Mouse (Mus musculus) layer of hippocampus, postnatal 25 days (tissue): ENCODE results near the gene Rasgrp1. TPM values are rescaled to one million over a fixed set of nuclear protein-coding genes. Genes with fewer than 3 reads are reported as not detected.
A peak's percentile ranks its signal among the peaks of the same experiment; 100 is the strongest.

ENCODE experiments used
- DNase-seq, 2 experiments: peaks; one replicate each; pipeline ENCODE4 v3.0.0; 2022; ENCODE audit warnings: mixed read lengths in 2 of 2, low spot score in 1 of 2; ENCODE audit errors: extremely low spot score in 1 of 2
- total RNA-seq, 2 experiments: library from RNA; stranded (reverse); gene quantifications; 2 replicates each; pipeline ENCODE4 v1.2.3; 2021

Rasgrp1 gene
- total RNA-seq, 2 experiments from 2014 or later = 390 to 419 TPM

- DNase-seq = no peak
Observed at GRCm38 (mm10) chr2:117335552-117336188, 7.1 kb downstream of the Rasgrp1 start.

GRCm38 (mm10) chr2:117331634-117332033 lies 11.2 kb downstream of the Rasgrp1 start:
- DNase-seq = no peak

GRCm38 (mm10) chr2:117328521-117329285 lies 14.1 kb downstream of the Rasgrp1 start:
- no peak for DNase-seq

DNA sequence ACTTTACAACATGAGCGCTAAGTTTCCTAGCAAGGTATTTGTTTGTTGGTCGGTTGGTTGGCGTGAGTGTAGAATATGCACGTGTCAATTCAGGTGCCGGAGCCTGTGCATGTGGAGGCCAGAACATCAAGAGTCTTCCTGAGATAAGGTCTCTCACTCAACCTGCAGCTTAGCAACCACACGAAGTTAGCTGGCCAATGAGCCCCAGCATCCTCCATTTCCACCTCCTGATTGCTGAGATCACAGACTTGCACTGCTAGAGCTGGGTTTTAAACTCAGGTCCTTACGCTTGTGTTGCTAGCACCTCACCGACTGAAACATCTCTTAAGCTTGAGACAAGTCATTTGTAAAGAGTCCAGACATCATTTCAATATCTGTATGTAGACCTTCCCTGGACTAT lies 20.4 kb downstream of the Rasgrp1 start:
- DNase-seq = no peak

GRCm38 (mm10) chr2:117321231-117321630 lies 21.6 kb downstream of the Rasgrp1 start:
- no peak for DNase-seq

DNA sequence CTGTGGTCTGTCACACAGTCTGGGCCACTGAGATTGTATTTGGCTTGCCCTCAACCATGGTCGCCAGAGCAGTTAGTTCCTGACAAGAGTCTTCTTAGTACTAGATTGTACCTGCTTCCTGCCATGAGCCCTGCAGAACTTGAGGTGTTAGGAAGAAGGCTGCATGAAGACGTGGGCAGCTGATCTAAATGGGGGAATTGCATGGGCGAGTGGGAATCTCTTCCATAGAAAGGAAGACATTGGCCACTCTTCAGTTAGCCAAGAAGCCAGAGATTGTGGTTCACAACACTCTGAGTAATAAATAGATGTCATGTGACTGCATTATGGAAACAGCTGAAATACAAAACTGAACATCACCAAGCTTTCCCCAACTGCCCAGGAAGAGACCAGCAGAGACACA lies 23.8 kb downstream of the Rasgrp1 start:
- DNase-seq = no peak

GRCm38 (mm10) chr2:117313586-117314235 lies 29.1 kb downstream of the Rasgrp1 start:
- no peak for DNase-seq

DNA sequence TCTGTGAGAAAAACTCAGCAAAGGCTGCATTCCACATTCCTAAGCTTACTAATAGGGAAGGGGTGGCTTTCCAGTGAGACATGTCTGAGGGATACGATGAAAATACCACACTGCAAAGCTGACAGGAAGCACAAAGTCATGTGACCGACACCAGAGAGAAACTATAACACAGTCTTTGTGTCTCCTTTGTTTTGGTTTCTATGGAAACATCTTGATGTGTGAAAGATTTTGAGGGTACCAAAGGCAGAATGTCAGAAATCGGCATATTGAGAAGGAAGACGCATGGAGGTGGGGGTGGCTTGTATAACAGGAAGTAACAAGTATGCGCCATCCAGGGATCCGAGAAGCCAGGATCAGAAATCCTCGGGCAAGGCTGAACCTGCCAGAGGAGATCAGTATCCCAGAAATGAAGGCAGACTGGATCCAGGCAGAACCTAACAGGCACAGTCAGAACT lies 30.3 kb downstream of the Rasgrp1 start:
- no peak for DNase-seq

- no peak for DNase-seq
Observed at GRCm38 (mm10) chr2:117312030-117312429, 30.8 kb downstream of the Rasgrp1 start.

DNA sequence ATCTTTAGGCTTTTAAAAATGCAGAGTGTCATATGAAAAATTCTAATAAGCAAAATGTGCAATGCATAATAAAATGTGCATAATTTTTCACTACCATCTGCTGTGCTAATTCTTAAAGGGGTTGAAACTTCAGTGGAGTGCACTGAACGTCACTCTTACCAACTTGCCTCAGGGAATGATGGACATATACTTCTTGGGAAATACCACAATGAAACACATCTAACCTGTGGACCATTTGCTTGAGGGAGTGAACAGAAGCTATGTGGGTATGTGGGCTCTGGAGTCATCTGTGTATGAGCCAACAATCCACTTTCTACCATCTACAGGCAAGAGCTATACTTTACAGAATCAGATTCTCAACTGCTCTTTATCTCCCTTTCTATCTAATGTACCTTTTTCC lies 31.5 kb downstream of the Rasgrp1 start:
- DNase-seq = no peak

- no peak for DNase-seq
Observed at GRCm38 (mm10) chr2:117309046-117309445, 33.8 kb downstream of the Rasgrp1 start.

DNA sequence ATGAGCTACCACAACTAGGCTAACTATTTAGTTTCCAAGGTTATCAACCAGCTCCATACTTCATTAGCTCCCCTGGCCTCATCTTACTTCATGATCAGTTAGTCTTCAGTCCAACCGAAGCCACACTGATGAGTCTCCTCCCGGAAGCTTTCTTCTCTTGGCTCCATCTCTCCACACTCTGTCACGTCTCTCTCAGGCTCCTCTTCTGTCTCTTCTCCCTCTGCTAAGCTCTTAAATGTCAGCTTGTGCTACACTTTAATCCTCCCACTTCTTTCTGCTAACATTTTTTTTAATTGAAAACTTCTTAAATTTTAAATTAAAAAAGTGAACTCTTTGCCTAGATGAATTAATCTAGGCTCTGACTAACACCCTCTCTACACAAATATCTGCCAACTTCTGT lies 34.8 kb downstream of the Rasgrp1 start:
- DNase-seq = no peak

DNA sequence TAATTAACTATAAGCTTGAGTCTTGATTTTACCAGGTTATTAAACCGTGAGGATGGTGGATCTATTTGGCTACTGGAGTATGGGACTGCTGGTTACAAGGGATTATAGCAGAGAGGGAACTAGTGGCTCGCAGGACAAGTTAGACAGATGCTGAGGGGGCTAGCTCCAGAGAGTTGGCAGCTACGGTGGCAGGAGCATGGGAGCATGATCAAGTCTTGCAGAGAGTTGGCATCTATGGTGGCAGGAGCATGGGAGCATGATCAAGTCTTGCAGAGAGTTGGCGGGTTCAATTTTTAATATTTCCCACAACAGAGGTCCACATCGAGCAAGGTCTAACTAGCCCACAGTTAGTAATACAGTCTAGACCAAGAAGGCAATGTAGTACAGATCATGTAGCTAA lies 37.9 kb downstream of the Rasgrp1 start:
- no peak for DNase-seq

DNA sequence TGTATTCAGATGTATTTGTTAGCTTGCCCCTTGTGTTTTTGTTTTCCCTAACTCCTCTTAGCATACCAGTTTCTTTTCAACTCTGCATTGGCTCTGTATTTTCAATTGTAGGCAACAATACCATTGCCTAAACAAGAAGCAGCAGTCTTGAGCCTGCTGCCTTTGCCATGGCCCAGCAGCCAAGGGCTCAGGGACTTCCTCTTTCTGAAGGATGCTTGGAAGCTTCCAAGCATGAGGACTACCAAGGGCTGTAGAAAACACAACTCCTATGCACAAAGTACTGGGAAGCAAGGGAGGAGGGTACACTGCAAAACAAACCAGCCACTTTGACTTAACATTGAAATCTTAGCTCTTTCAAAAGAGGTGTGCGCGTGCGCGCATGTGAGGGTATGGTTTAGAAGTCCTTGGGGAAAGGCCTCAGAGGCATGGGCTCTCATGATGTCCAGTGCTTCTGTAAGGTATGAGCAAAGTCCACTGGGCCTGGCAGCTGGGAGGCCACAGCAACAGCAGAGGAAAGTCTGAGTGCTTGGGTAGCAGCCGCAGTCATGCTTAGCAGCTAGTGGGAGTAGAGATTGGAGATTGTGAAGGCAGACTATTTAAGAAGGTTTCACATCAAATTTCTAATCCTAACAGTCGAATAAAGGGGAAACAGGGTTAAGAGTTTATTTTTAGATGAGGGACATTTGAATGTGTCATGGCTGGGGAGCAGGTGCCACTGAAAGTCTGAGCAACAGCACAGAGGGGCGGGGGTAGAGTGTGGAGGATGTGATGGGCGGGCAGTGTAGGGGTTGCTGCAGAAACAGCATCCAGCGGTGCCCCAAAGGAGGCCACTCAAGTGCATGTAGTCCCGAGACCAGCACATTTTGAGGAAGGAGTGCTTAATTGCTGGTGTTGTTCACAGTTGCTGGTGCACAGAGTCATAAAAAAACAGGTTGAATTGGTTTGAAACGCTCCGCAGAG lies 39.1 kb downstream of the Rasgrp1 start:
- DNase-seq = no peak

DNA sequence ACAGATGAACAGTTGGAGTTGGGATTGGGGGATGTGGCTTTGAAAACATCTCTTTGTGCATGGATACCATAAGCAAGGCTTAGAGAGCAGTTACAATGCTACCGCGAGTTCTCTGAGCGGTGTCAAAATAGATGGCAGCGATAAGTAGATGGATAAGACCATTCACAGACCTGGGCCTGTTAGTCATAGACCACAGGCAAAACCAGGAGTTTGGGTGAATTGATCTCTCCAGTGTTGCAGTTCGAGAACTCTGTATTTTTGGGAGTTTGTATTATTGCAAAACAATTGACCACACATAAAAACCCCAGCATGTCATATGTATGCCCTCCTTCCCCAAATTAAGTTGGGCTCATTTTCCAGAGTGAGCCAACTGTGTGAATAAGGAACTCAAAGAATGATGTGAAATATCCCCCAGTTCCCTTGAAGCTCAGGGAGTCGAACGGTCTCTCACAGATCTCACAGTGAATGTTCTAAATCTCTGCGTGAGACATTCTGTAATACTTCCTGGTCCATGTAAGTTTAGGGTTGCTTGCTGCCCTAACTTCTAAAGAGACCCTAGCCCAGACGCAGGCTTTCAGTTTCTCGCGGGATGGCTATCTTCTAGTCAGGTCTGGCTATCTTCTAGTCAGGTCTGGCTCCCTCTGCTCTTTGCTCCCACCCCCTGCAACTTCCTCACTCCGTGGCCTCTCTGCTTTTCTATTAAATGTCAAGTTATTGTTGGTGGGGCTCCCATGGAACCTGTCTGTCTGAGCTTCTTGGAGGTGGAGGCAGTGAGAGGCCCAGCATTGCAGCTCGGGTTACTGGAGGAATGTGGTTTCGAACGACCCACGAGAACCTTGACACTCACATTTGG lies 43.0 kb downstream of the Rasgrp1 start:
- no peak for DNase-seq

GRCm38 (mm10) chr2:117288291-117288690 lies 54.5 kb downstream of the Rasgrp1 start:
- DNase-seq = no peak

- peak; percentile 51 to 78 for DNase-seq
Observed at GRCm38 (mm10) chr2:117263786-117264408, 78.9 kb downstream of the Rasgrp1 start.

DNA sequence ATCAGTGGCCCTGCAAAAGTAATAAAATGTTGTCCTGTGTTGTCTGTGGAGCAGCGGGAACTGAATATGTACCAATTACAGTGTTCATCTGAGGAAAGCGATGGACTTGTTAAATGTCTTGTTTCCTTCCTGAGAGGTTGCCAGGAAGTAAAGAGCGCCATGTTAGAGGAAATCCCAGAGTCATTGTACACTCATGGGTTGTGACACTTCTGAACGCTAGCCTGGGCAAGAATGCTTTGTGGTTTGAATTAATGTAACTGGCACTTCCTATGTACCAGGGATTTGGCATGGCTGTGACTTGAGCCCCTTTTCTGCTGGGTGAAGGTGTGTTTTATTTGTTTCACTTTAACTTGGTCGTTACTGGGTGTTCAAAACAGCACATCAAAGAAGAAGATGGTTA lies 80.6 kb downstream of the Rasgrp1 start:
- no peak for DNase-seq

DNA sequence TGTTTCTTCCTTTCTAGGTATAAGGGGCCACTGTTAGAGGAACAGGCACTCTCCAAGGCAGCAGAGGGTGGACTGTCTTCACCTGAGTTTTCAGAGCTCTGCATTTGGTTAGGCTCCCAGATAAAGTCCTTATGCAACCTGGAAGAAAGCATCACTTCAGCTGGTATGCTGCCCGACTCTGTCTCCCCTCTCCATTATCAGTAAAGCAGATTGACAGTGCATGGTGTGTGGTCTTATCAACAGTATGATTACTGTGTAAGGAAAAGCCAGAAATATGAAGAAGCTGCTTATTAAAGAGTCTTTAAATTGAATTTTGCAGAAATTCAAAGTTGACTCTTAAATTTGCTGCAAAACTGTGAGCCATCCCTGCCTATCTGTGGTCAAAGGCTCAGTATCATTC lies 85.2 kb downstream of the Rasgrp1 start:
- no peak for DNase-seq
